Mouse (Mus musculus) intestine, embryonic 16.5 days (tissue): ENCODE measurements around the gene Rnf220. TPM values are rescaled to one million over a fixed set of nuclear protein-coding genes. Genes with fewer than 3 reads are reported as not detected.
A peak's percentile ranks its signal among the peaks of the same experiment; 100 is the strongest.

Experiments used
- ATAC-seq: fragments of 200-750 bp; cut with Nextera tagmentation; 2 replicates; pipeline ENCODE4 v1.8.0; 2017; ENCODE audit warnings: moderate TSS enrichment, moderate library complexity
- H3K27ac ChIP-seq: fragments of 300-500 bp; sonication (generic); 2 replicates; pipeline ENCODE4 v1.5.1; 2014; ENCODE audit warnings: mild to moderate bottlenecking, low read length
- H3K27me3 ChIP-seq: fragments of 300-500 bp; sonication (generic); replicated peaks from 2 replicates; pipeline ENCODE4 v1.6.1; 2014; ENCODE audit warnings: low read length, control low read depth, mixed read lengths; ENCODE audit not compliant: control insufficient read depth, insufficient read depth
- H3K36me3 ChIP-seq: fragments of 300-500 bp; sonication (generic); 2 replicates; pipeline ENCODE4 v1.6.1; 2014; ENCODE audit warnings: low read length, control low read depth; ENCODE audit not compliant: control insufficient read depth, insufficient read depth
- H3K4me1 ChIP-seq: fragments of 300-500 bp; sonication (generic); 2 replicates; pipeline ENCODE4 v1.6.1; 2014; ENCODE audit warnings: low read length, control low read depth, mixed read lengths; ENCODE audit not compliant: control insufficient read depth, insufficient read depth
- H3K4me2 ChIP-seq: fragments of 300-500 bp; sonication (generic); 2 replicates; pipeline ENCODE4 v1.6.1; 2014; ENCODE audit warnings: low read depth, low read length, control low read depth
- H3K4me3 ChIP-seq: fragments of 300-500 bp; sonication (generic); 2 replicates; pipeline ENCODE4 v1.5.1; 2014; ENCODE audit warnings: mild to moderate bottlenecking, low read length
- H3K9ac ChIP-seq: fragments of 300-500 bp; sonication (generic); 2 replicates; pipeline ENCODE4 v1.6.1; 2014; ENCODE audit warnings: low read depth, low read length
- H3K9me3 ChIP-seq: fragments of 300-500 bp; sonication (generic); 2 replicates; pipeline ENCODE4 v1.6.1; 2016; ENCODE audit warnings: low read length, control low read depth; ENCODE audit not compliant: control insufficient read depth
- WGBS: fragments of 180-500 bp; shearing (Covaris S2); extraction: QIAGEN DNeasy Blood & Tissue Kit; methylation state at CpG from one replicate; pipeline ENCODE4 v1.1.7; 2014; 5-methylcytosine and 5-hydroxymethylcytosine counted together
- polyA plus RNA-seq: library from polyadenylated mRNA; unstranded; fragments of >200 nt; fragmentation: Nextera tagmentation; extraction: Ambion mirVana; gene quantifications from 2 replicates; pipeline ENCODE4 v1.2.1, GENCODE M21; 2015

The Rnf220 gene
- polyA plus RNA-seq, 1 experiment from 2014 or later, result 49.0 TPM

DNA sequence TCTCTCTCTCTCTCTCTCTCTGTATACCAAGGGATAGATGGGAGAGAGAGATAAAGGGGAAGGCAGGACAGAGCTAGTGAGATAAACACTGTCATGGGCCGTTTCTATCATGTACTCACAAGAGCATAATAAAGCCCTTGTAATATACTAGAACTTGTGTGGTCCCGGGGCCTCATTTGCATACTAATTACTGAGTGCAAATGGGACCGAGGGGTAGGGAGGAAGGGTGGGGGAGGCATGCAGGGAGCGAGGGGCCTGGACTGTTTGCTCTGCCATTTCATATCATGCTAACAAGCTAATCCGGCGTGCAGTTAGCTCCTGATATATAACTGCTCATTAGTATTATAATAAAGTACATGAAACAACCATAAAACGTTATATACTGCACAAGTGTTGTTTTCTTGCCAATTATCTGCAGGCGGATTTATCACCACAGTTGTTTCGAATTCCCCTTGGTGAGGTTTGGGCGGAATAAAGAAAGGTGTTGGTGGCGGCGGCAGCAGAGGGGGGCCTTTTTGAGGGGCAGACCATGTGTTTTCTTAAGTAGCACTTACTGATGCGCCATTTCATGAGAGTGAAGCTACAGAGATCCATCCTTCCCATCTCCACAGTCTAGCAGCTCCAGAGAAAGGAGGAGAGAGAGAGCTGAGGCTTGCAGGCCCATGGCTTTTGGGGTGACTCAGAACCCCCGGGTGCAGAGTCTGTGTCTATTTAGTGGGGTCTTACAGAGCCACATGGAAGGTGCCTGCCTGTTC is 116.9 kb downstream of the Rnf220 start:
- 53% methylated on average over 14 of the region's 14 CpGs for WGBS
- ATAC-seq, result no peak
- no peaks in the 10 kb centered on the region for H3K27me3 ChIP-seq

DNA sequence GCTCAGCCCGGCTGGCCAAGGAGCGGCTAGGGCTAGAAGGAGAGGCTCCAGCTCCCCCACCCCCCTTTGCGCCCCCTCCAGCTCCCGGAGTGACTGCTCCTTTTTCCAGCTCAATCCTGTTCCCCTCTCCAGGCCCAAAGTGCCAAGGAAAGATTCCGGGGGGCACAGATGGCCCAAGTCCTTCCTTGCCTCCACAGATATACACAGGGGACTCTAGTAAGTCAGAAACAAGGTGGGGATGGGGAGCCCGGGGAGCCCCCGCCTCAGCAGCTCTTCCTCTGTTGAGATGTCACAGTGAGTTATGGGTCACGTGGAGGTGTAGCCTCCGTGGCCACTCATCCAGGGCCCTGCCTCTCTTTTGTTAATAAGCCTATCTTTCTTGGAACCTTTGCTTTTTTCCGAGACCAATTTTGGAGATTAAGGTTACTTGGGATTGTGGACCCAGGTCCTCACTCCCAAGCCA is 122.7 kb downstream of the Rnf220 start:
- H3K27me3 ChIP-seq, result no peaks in the 10 kb centered on the region
- no peaks in the 10 kb centered on the region for H3K36me3 ChIP-seq
- H3K4me1 ChIP-seq, result peaks cover 9% of the 10 kb centered on the region
- peak; percentile 13; the same call in 1 of the 2 replicates for ATAC-seq
- H3K9me3 ChIP-seq, result no peaks in the 10 kb centered on the region
- WGBS, result 18% methylated on average over 10 of the region's 10 CpGs
- H3K4me2 ChIP-seq, result peak overlapping the region; percentile 40; the same call in 1 of the 2 replicates
- no peak overlapping the region for H3K9ac ChIP-seq
- no peak overlapping the region for H3K4me3 ChIP-seq
- H3K27ac ChIP-seq, result no peak overlapping the region

More for the DNA sequence above, 116.9 kb downstream of the Rnf220 start:
- Histone ChIP-seq H3K36me3 (no peaks in the 10 kb centered on the region), H3K4me2 (no peak overlapping the region), H3K4me3 (no peak overlapping the region), H3K4me1 (no peaks in the 10 kb centered on the region), H3K27ac (no peak overlapping the region), H3K9me3 (no peaks in the 10 kb centered on the region), H3K9ac (no peak overlapping the region)

DNA sequence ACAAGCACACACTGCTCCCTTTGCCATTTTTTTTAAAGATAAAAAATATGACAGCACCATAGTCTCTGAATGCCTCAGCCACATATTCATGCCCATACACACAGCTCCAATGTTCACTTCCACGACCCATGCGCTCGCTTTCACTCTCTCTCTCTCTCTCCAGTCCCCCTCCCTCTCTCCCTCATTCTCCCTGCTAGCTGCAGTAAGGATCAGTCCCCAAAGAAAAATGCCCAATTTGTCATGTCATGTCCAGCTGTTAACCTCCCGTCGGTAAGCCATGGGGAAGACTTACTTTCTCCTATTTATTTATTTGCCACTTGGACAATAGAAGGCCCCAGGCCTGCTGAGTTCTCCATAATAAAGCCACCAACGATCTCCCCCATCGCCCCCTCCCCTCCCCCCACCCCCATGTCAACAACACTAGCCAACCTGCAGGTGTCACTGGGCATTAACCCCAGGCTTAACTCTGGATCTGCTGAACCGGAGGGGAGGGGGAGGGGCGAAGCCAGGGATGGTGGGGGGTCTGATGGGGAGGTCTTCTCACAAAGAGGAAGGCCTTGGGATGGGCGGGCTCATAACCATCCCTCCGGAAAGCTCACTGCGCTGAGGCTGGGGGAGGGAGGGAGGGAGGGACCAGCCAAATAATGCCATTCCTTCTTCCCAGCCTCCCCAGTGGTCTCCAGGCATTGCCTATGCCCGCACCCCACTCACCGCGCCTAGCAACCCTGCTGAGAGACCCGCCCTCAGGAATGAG is 123.4 kb downstream of the Rnf220 start:
- peak; percentile 55 for ATAC-seq
- WGBS, result 16% methylated on average over 16 of the region's 16 CpGs

DNA sequence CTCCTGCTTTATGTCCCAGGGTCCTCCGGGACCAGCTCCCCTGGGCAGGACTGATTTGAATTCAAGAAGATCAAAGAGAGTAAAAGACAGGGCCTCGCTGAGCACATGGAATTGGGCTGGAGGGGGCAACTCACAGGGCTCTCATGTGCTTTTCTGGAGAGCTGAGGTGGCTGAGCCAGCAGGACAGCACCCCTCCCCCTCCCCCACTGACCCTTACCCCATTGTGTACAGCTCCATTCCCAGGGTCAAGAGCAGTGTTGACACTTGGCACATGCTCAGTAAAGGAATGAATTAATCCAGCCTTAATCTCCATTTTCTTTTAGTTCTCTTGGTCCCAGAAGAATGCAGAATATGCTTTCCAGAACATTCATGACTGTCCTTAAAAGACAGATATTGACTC is 125.0 kb downstream of the Rnf220 start:
- no peaks in the 10 kb centered on the region for H3K9me3 ChIP-seq
- no peak overlapping the region for H3K27ac ChIP-seq
- ATAC-seq, result no peak
- no peak overlapping the region for H3K9ac ChIP-seq
- no peak overlapping the region for H3K4me2 ChIP-seq
- H3K36me3 ChIP-seq, result no peaks in the 10 kb centered on the region
- WGBS, result 52% methylated on average over 2 of the region's 2 CpGs
- H3K4me3 ChIP-seq, result no peak overlapping the region
- H3K4me1 ChIP-seq, result peaks cover 9% of the 10 kb centered on the region
- H3K27me3 ChIP-seq, result no peaks in the 10 kb centered on the region

More for the DNA sequence above, 123.4 kb downstream of the Rnf220 start:
- Histone ChIP-seq H3K9me3 (no peaks in the 10 kb centered on the region), H3K27me3 (no peaks in the 10 kb centered on the region), H3K4me3 (no peak overlapping the region), H3K36me3 (no peaks in the 10 kb centered on the region), H3K9ac (no peak overlapping the region), H3K27ac (no peak overlapping the region), H3K4me1 (peaks cover 9% of the 10 kb centered on the region), H3K4me2 (peak overlapping the region; percentile 40; the same call in 1 of the 2 replicates)

DNA sequence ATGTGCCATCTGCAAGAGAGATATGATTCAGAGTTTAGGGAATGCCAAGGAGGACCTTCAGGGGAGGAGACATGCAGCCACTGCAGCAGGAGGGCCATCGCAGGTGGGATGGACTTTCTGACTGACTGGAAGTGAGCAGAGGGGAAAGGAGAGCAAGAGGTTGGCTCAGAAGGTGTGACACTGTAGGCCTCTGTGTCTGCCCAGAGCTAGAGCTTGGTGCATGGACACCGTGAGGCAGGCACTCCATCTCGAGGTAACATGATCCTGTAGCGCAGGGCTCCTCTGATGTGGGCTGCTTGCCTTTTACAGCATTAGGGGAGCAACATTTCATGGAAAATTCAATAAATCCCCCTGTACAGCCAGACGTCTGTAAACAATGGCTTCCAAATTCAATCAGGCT is 126.5 kb downstream of the Rnf220 start:
- H3K9ac ChIP-seq, result no peak overlapping the region
- no peak overlapping the region for H3K4me2 ChIP-seq
- H3K36me3 ChIP-seq, result no peaks in the 10 kb centered on the region
- no peaks in the 10 kb centered on the region for H3K27me3 ChIP-seq
- no peak overlapping the region for H3K27ac ChIP-seq
- WGBS, result 41% methylated on average over 5 of the region's 5 CpGs
- no peak for ATAC-seq
- H3K9me3 ChIP-seq, result no peaks in the 10 kb centered on the region
- no peak overlapping the region for H3K4me3 ChIP-seq
- peaks cover 9% of the 10 kb centered on the region for H3K4me1 ChIP-seq

DNA sequence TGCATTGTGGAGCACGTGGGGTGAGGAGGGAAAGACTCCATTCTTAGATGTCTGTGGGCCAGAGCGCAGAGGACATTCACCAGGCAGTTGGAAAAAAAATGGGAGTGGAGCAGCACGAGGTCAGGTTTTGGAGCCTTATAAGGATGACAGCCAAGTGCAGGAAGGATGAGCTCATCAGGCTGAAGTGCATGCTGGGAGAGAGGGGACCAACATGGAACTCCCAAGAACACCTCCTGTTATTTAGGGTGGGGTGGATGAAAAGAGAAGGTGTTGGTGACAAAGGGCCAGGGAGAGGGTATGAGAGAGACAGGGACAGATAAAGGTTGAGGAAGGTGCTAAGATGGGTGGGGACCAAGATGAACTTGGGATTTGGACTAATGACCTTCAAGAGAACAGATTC is 127.3 kb downstream of the Rnf220 start:
- H3K4me3 ChIP-seq, result no peak overlapping the region
- ATAC-seq, result no peak
- H3K9me3 ChIP-seq, result no peaks in the 10 kb centered on the region
- 70% methylated on average over 3 of the region's 3 CpGs for WGBS
- H3K9ac ChIP-seq, result no peak overlapping the region
- no peak overlapping the region for H3K27ac ChIP-seq
- H3K36me3 ChIP-seq, result no peaks in the 10 kb centered on the region
- H3K4me1 ChIP-seq, result peaks cover 9% of the 10 kb centered on the region
- no peaks in the 10 kb centered on the region for H3K27me3 ChIP-seq
- H3K4me2 ChIP-seq, result no peak overlapping the region

DNA sequence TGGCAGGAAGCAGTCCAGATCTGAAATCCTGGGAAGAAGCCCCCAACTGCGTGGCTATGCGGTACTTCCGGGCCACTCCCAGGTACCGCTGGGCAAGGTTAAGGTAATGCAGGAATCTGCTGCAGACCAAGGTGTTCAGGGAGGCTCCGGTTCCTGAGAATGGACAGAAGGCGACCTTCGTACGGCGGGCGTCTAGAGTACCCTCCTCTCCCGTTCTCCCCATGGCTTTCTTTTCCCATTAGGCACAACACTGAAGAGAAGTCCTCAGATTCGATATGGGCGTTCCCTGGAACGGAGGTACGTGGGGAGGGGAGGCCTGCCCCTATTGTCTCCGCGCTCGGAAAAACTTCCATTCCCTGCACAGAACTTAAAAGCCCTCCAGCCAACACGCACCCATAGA is 129.5 kb downstream of the Rnf220 start:
- WGBS, result 89% methylated on average over 19 of the region's 19 CpGs
- no peak for ATAC-seq

DNA sequence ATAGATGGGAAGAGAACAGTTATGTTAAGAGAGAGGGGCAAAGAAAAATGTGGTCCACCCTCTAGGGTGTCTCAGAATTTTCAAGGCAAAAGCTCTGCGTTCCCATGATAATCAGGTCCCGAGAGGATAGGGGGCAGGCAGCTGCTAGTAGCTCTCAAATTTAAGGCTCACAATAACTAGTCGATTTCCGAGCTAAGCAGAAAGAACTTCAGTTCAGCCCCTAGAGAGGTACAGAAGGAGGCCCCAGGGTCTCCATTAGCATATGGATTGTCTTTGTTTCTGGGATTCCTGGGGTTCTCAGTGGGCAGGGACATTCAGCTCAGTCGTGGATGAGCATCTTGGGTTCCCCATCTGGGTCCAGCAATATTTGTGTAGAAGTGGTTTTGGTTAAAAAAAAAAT is 134.8 kb downstream of the Rnf220 start:
- H3K4me3 ChIP-seq, result no peak overlapping the region
- no peak overlapping the region for H3K27ac ChIP-seq
- H3K36me3 ChIP-seq, result no peaks in the 10 kb centered on the region
- H3K9ac ChIP-seq, result no peak overlapping the region
- no peaks in the 10 kb centered on the region for H3K9me3 ChIP-seq
- no peaks in the 10 kb centered on the region; the same call in 1 of the 2 replicates for H3K27me3 ChIP-seq
- no peak overlapping the region for H3K4me2 ChIP-seq
- WGBS, result 43% methylated on average over 5 of the region's 5 CpGs
- ATAC-seq, result no peak
- H3K4me1 ChIP-seq, result peaks cover 16% of the 10 kb centered on the region; the same call in 1 of the 2 replicates

More for the DNA sequence above, 129.5 kb downstream of the Rnf220 start:
- no peaks in the 10 kb centered on the region for H3K36me3 ChIP-seq
- no peaks in the 10 kb centered on the region for H3K9me3 ChIP-seq
- no peak overlapping the region for H3K9ac ChIP-seq
- H3K4me2 ChIP-seq, result no peak overlapping the region
- no peaks in the 10 kb centered on the region for H3K27me3 ChIP-seq
- H3K4me3 ChIP-seq, result no peak overlapping the region
- no peak overlapping the region for H3K27ac ChIP-seq
- no peaks in the 10 kb centered on the region for H3K4me1 ChIP-seq

DNA sequence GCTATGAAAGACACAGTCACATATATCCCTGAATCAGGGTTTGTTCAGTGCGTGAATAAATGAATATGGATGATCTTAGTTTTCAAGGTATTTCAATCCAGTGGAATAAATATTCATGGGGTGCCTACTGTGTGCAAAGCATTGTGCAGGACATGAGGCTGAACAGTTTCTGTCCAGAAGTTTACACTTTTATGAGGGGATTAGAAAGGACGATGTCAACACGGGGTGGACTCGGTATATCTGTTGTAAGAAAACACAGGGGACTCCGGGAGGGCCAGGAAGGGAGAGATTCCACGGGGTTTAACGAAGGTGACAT is 135.3 kb downstream of the Rnf220 start:
- H3K36me3 ChIP-seq, result no peaks in the 10 kb centered on the region
- no peak overlapping the region for H3K9ac ChIP-seq
- no peaks in the 10 kb centered on the region for H3K9me3 ChIP-seq
- H3K27ac ChIP-seq, result no peak overlapping the region
- no peak for ATAC-seq
- WGBS, result 27% methylated on average over 7 of the region's 7 CpGs
- no peak overlapping the region for H3K4me2 ChIP-seq
- H3K4me3 ChIP-seq, result no peak overlapping the region
- H3K27me3 ChIP-seq, result no peaks in the 10 kb centered on the region; the same call in 1 of the 2 replicates
- H3K4me1 ChIP-seq, result peaks cover 20% of the 10 kb centered on the region; the same call in 1 of the 2 replicates
